Mouse (Mus musculus): ENCODE results near the gene Megf11.

Gene Megf11

DNA sequence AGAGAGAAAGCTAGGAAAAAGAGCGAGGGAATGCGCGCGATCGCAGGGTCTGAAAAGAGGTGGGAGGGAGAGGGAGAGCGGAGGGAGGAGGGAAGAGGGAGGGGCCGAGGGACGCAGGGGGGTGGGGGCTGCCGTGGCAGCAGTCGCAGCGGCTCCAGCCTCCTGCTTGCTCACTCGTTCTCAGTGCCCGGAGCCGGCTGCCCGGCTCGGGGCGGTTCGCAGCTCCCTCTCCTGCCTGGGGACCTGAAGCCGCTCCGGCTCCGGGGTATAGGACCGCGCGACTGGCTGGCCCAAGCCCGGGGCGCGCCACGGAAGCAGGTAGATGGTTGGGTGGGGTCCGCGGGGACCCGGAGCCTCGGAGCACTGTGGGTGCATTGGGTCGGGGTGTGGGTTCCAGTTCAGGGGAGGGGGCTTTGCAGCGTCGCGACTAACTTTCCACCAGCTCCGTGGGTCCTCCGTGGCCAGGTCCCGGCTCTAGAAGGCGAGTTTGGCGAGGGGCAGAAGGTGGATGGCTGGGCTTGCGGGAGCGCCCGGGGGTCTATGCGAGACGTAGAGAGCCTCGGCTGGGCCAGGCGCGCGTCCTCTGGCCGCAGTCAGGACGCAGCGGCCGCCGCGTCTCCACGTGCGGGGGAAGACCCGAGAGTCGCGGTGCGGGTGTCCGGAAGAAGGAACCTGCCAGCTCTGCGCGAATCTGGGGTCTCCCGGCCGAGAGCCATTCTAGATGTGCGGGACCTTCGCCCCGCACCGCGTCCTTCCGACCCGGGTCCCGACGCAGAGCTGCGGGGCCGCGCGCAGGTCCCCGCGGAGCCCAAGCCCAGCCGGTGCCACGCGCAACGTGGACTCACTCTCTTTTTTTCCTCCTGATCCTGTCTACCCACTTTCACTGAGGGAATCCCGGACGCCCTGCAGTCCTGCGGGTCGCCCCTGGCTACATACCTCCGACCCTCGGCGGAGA lies at the start of gene Megf11:
TSS of gene Megf11 (plus strand) at position 116 of the 955 bp plus-strand sequence.
- CTCF ChIA-PET: no interaction called here

DNA sequence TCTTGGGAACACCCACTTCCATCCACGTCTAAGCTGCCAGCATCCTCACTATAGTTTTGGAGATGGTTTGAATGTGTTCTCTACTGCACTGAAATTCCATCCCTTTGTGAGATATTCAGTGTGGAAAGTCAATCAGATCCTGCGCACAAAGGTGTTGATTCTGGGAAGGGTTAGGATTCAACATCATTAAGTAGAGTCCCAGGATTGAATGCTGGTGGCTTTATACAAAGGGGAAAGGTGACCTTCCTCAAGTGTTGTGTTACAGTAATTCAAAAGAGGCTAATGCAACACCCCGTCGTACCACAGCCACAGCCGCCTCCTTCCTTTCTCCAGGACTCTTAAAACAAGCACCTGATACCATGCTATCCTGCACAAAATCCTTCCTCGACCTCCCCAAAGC lies 49.6 kb upstream of the Megf11 start:
- CTCF ChIA-PET: no interaction called here

DNA sequence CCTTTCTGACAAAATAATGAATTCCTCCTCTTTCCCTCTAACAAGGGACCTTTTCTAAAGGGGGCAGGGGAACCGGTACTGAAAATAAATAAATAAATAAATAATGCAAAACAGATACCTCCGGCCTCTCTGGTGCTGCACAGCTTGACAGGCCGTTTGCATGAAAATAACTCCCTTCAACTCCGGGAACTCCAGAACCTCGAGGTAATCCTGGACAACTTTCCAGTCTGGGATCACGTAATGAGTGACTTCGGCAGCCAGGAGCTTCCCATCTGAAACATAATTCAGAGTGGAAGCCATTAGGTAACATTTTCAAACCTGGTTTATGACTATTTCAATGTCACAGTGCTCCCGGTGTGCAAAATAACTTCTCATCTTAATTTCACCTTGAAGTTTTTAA lies 46.1 kb upstream of the Megf11 start:
- CTCF ChIA-PET: interaction anchor here (0.6 to 1.0 kb wide), 2 partner anchors 86 to 196 kb away, joined by 3 to 4 read pairs; partner anchors contain the start of gene Map2k1

DNA sequence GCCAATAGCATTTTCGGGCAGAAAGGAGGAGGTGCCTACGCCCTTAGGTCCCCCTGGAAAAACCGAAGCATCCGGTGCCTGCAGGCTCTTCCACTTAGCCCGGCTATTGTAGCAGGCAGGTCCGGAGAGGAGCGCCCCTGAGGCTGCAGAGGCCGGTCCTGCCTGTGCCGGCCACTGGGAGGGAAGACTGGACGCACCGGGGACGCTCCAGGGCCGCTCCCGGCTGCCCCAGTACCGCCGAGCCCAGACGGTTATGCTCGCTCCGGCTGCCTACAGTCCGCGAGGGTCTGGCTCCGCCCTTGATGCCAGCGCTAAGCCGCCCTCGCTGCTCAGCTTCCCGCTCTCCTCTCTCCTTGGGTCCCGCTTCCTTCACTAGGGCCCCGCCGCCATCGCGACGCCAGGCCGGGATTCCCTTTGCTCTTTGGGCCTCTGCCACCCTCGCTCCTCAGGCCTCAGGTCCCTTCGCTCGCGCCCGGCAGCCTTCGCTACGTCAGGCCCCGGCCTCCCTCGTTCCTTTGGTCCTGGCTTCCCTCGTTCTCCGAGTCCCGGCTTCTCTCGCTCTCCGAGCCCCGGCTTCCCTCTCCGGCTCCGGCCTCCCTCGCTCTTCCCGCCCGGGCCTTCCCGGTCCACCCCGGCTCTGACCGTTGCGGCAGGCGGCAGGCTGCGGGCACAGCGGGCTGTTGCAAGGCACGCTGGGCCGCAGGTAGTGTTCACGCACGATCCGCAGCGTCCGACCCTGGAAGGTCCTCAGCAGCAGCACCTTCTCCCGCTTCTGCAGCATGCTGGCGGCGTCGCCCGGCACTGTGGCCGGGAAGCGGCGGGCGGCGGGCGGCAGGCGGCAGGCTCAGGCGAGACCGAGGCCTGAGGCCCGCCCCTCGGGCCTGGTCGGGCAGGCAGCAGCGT lies 44.8 kb upstream of the Megf11 start:
- CTCF ChIA-PET: interaction anchor here (1.0 kb wide), 1 partner anchor 197 kb away, joined by 3 read pairs; no protein-coding TSS in a partner anchor

DNA sequence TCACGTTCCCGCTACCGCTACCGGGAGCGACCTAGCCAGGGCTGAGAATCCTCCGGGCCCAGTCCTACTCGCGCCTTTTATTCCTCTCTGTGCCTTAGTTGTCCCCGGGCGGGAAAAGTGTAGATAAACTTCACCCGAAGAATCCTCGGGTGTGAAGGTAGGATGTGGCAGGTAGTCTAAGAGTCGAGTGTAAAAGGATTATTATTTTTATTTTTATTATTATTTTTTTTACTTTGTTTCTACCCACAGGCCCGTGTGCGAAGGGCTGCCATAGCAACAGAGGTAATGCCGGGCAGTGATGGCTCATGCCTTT lies 44.2 kb upstream of the Megf11 start, which contains the start of gene Dis3l:
TSS of gene Dis3l (minus strand) at position 35 of the 313 bp plus-strand sequence.
- CTCF ChIA-PET: no interaction called here

DNA sequence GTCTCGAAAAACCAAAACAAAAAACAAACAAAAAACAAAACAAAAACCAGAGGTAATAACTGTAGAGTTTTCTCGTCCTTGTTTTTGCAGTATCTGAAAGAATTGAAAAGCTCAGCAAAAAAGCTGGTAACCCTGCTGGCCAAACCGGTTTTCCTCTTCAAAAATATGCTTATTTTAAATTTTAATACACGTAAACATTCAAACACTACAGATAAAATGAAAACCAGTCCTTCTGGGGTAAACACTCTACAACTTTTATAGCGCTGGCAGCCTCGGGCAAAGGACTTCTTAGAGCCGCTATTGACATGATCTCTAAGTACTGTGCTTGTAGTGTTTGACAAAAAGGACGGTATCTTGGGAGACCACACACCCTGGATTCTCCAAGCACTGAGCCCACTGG lies 43.8 kb upstream of the Megf11 start:
- CTCF ChIA-PET: no interaction called here

DNA sequence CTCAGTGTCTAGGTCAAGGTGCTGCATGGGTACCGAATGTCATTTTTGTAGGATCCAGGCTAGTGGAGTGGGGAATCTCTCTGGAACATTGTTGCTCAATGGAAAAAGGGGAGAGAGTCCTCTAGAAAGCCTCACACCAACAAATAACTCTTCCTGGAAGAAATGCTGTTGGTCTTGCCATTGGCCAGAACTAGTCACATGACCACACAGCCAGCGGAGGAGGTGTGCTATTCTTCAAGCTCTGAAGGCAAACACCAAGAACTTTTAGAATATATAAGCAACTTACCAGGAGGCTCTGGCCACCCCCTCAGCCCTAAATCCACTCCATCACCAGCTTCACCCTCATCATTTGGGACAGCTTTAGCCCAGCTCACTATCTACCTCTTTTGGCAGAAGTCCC lies 41.8 kb upstream of the Megf11 start:
- CTCF ChIA-PET: no interaction called here

DNA sequence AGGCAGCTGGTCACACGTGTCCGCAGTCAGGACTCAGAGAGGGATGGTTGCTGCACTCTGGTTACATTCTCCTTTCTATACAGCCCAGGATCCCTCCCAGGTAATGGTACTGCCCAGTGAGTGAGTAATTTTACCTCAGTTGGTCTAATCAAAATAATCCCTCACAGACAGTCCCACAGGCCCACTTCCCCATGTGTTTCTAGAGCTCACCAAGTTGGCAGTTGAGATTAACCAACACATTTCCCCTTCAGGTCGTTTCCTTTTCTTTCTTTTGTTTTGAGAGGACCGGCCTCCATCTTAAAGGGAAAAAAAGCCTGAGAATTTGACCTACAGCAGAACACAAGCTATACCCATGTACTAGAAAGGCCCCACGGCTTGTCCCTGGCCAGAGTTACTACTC lies 39.5 kb upstream of the Megf11 start:
- CTCF ChIA-PET: interaction anchor here (0.7 kb wide), 1 partner anchor 740 kb away, joined by 7 read pairs; no protein-coding TSS in a partner anchor

DNA sequence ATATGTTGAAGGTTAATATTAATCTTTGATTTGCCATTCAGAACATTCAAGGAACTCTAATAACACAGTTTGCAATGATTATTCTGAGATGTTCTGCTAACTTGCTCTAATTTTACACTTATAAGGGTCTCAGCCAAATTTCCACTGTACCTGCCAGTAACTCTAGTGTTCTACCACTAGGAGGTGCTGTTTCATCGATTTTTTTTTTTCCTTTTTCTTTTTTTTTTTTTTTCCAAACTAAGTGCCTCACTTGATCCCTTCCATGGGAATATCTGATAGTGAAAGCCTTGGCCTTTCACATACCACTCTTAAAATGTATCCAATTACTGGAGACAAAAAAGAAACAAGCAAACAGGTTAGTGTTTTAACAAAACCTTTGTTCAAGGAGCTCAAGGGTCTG lies 38.0 kb upstream of the Megf11 start:
- CTCF ChIA-PET: interaction anchor here (0.6 to 0.7 kb wide), 2 partner anchors 181 to 939 kb away, joined by 3 to 6 read pairs; no protein-coding TSS in a partner anchor

DNA sequence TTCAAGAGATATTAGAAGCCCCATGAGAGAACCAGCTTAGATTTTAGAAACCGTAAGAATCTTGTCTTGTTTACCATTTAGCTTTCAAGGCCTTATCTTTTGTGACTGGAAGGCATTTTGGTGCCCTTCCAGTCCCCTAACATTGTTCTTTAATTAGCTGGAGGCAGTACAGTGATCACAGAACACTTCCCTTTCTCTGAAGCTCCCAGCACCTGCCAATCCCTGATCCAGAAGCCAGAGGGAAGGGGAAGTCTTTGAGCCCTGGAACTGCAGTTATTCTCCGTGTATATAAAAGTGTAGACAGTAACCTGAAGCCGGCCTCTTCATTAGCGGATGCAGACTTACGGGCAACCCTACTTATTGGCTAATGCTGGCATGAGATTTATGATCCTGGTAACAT lies 35.9 kb upstream of the Megf11 start:
- CTCF ChIA-PET: interaction anchor here (0.6 kb wide), 2 partner anchors 33 to 162 kb away, joined by 3 to 10 read pairs; no protein-coding TSS in a partner anchor

DNA sequence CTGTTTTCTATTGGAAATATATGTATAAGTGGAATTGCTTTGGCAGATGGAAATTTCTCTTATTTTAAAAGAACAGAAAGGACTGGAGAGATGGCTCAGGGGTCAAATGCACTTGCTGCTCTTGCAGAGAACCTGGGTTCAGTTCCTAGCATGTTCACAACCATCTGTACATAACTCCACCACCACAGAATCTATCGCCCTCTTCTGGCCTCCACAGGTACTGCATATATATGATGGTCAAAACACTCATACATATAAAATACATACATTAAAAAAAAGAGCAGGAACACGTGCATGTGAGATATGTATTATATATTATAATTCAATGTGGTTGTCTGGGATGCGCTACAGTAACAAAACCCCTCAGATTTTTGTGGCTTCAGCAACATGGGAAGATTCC lies 34.2 kb upstream of the Megf11 start:
- CTCF ChIA-PET: no interaction called here

DNA sequence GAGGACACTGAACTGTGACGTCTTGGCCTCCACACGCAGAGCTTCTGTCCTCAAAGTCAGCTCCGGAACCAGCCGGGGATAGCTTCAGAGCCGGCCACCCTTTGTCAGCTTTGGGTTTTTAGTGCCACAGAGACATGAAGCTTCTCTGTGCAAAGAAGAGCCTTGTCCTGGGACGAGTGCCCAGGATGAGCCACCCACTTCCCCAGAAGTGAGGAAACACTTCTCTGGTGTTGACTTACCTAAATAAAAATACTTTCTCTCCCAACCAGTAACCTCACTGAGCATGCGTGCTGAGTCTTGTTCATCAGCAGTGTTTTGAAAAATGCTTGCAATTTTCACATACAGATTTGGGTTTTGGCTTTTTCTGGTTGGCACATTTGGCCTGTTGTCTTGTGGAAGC lies 29.8 kb upstream of the Megf11 start:
- CTCF ChIA-PET: no interaction called here

DNA sequence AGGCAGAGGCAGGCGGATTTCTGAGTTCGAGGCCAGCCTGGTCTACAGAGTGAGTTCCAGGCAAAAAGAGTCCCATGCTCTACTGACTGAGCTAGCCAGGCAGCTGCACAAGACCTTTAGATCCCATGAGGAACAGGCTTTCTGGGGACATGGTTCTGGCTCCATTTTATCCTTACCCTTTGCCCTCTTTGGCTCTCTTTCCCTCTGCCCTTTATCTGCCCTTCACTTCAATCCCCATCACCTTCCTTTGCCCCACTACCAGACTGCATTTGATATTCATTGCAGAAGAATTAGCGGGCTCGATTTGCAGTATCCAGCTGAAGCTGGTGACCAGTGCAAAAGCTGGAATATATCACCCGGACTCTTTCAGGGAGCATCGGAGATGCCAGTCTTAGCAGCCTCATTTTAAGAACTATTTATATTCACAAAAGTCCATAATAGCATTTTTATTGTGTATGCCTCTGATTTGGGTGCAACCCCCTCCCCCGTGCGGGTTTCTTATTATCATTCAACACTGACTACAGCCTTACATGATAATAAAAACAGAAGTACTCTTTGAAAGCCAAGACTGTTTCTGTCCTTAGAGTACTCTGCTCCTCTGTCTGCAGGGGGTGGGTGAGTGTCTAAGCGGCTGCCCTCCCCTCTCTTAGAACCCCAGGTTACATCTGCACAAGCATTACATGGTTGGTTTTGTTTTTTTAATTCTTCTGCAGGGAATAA lies 24.0 kb upstream of the Megf11 start:
- CTCF ChIA-PET: no interaction called here

DNA sequence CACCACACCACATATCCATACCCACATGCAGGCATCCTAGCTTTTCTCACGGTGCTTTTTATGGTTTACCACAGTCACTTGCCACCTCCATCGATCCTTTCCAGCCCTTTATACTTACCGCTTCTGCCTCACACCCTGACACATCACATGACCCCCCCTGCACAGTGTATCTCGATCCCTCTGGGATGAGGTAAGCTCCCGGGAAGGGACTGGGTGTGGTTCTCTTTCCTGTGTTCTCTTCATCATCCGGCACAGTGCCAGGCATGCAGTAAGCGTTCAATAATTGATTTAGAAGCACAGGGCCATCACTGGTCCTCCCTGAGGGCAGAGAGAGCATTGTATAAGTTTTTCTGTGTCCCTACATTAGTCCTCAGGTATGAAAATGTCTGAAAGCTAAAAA lies 15.6 kb upstream of the Megf11 start:
- CTCF ChIA-PET: no interaction called here

DNA sequence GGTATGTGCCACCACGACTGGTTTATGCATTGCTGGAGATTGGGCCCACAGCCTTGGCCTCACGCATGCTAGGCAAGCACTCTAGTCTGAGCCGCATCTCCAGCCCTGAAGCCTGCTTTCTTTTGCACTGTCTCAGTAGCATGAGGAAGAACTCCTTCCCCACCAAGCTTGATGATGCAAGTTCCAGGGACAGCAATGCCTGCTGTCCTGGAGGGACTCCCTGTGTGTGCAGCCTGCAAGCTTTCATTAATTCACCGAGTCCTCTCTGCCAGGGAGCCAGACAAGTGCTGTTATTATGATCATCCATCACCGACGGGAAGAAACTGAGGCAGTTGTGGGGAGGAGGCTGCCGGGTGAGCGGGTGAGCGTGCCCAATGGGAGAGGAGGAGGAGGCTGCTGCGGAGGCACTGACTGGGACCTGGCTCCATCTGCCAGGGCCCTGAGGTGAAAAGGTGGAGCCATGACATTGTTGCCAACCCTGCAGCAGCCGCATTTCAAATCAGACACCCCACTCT lies 14.1 kb upstream of the Megf11 start:
- CTCF ChIA-PET: no interaction called here

DNA sequence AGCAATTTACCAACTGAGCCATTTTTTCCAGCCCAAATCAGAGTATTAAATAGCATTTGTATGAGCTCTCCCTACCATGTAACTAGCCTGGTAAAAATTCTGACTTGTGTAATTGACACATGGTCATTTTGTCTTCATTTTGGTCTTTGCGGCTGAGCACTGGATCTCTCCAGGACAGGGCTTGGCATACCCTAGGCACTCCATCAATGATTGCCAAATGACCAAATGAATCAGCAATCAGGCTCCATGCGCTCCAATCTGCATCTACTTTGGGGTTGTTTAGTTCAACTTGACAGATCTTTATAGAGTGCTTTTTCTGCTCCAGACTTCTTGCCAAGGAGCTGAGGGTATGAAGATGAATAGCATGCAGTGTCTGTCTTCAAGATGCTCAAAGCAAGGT lies 9.0 kb upstream of the Megf11 start:
- CTCF ChIA-PET: no interaction called here

DNA sequence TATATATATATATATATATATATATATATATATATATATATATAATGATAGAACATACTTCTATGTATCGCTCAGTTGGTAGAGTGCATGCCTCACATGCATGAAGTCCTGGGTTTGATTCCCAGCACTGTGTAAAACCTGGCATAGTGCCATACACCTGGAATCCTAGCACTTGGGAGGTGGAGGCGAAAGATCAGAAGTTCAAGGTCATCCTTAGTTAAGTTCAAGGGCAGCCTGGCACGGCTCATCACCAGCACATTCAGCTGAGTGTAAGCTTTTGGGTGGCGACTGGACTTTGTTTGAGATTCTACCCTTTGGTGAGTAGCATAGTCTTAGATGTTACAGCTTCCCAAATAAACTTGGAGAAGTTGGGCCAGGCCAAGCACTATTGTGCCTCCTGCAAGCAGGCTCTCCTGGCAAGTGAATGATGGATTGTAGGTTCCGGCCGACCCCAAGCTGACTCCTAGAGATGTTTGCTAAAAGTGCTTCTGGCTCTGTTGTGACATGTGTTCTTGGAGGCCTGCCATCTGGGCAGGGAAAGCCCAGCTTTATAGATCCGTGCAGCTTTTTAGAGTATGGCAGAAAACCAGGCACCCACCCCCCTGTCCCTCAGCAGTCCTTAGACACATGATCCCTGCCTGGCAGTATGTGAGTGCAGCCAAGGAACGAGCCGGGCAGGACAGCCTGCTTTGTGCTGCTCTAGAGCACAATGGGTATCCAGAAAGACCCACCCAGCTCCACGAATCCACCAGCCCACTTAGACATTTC lies 2.2 kb upstream of the Megf11 start:
- CTCF ChIA-PET: no interaction called here

DNA sequence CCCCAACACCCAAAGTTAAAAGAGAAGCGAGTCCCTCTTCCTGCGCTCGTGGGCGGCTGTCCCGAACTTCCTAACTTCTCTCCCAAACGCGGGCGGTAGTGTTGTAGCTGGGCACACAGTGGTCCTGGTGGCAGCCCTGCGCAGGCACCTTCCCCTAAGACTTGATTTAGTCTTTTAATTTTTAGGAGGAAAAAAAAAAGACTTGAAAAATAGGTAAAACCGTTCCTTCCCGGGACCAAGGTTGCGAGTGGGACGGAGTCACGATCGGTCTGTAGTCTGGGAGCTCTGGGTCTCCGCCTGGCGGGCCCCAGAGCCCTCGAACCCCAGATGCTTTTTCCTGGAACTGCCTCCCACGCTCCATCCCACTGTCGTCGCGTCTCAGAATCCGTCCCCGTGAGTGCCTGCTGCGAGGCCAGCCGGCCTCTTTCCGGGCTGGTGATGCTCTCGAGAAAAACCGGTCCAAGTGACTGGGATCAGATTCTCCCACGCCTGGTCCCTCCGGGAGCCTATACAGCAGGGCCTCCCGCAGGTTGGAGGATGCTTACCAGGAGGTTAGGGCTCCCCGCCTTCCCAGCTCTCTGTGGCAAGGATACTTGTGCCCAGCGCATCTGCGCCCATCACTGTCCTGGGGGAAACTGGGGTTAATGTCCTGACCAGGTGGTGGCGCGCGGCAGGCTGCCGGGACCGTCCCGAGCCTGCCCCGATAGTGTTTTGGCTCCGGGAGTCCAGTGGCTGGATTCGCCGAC lies 1.2 kb downstream of the Megf11 start:
- CTCF ChIA-PET: no interaction called here

DNA sequence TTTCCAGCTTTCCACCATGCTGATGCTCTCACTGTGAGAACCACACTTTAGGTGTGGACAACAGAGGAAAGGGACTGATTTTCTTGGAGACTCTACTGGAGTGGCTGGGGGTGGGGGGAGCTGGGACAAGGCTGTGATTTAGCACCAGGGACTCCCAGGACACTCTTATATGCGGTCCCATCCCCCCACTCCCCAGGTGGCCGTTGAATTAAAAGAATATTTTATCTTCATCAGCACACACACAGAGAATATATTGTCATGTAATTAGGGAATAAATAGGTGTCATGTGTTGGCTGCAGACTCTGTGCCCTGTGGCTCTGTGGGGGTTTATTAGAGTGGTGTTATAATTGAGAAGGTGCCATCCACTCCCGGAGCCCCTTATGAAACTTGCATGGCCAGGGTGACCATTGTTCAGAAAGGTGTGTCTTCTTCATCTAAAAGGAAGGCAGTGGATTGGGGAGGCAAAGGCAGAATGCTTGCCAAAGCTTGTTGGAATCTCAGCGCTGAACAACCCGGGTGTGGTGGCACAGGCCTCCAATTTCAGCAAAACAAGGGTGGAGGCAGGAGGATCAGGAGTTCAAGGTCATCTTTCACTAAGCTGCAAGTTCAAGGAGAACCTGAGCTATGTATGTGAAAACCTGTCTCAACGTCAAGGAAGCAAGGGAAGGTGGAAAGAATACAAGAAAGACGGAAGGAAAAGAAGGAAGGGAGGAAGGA lies 4.3 kb downstream of the Megf11 start:
- CTCF ChIA-PET: no interaction called here

Measured in spleen, embryonic (tissue).